Mouse (Mus musculus) heart, adult 2 months (tissue): Measurements from ENCODE around the gene Abhd2.

Experiments
- CTCF ChIP-seq: fragments of 200-600 bp; IDR thresholded peaks from 2 replicates; pipeline ENCODE4 v1.8.1; 2022; ENCODE audit warnings: antibody characterized with exemption, mild to moderate bottlenecking, moderate library complexity
- EP300 ChIP-seq: fragments of 200-500 bp; IDR thresholded peaks from 2 replicates; pipeline ENCODE4 v1.6.1; 2011; ENCODE audit warnings: low read depth, low read length, control low read depth; ENCODE audit not compliant: insufficient read depth

DNA sequence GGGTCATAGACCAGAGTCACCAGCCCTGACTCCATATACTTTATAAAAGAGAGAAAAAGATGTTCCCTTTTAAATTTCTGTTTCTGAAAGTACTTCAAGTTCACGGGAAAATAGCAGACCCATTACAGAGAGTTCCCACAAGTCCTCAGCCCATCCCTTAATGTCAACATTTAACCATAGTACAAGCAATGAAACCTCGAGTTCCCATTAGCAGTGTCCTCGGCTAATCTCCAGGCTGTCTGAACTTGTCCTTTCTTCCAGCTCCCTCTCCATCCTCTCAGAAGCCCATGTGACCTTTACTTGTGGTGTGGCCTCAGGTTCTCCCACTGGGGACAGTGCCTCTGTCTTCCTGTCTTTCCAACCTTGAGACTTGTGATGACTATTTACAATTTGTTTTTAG is 60.4 kb downstream of the Abhd2 start:
- TF ChIP-seq EP300, result no peak
- no peak for TF ChIP-seq CTCF
